Mouse (Mus musculus) thymus, adult 2 months (tissue): ENCODE data around the gene Sap25.
A peak's percentile ranks its signal among the peaks of the same experiment; 100 is the strongest.

Experiments
- CTCF ChIP-seq: fragments of 200-500 bp; IDR thresholded peaks from 2 replicates; pipeline ENCODE4 v1.5.1; 2012; ENCODE audit warnings: mild to moderate bottlenecking, control low read depth, low read length, moderate library complexity, borderline replicate concordance; ENCODE audit not compliant: control insufficient read depth, poor library complexity, insufficient read depth; ENCODE audit errors: extremely low read depth
- POLR2A ChIP-seq: fragments of 200-500 bp; IDR thresholded peaks from 2 replicates; pipeline ENCODE4 v1.6.1; 2012; ENCODE audit warnings: mild to moderate bottlenecking, low read length, control low read depth, moderate library complexity; ENCODE audit not compliant: control insufficient read depth, poor library complexity, insufficient read depth; ENCODE audit errors: extremely low read depth

DNA sequence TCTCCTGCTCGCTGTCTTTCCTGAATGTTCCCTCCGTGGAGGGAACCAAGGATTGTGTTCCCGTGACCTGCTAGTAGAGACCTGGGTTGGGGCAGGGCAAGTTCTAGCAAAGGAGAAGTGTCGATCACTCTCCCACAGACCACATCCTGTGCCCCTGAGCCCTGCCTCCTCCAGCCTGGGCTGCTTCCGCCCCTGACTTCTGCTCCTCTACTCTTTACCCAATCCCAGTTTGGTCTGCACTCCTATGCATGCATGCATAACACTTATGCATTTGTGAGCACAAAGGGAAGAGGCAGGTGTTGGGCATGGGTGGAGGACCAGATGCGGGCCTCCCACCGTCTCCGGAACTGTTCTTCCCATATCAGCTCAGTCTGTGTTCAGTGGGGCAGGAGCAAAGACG, 10.0 kb upstream of the Sap25 start:
- TF ChIP-seq POLR2A (peak; percentile 31; the same call in 1 of the 2 replicates), CTCF (no peak)
